Mouse (Mus musculus) intestine, embryonic 15.5 days (tissue): ENCODE data around the gene Krt88. TPM values are rescaled to one million over a fixed set of nuclear protein-coding genes. Genes with fewer than 3 reads are reported as not detected.

ENCODE experiments used
- ATAC-seq: fragments of 200-750 bp; cut with Nextera tagmentation; 2 replicates; pipeline ENCODE4 v1.8.0; 2017; ENCODE audit warnings: moderate TSS enrichment, moderate library complexity
- H3K27ac ChIP-seq: fragments of 300-500 bp; sonication (generic); 2 replicates; pipeline ENCODE4 v1.5.1; 2015; ENCODE audit warnings: mild to moderate bottlenecking, inconsistent platforms
- H3K27me3 ChIP-seq: fragments of 300-500 bp; sonication (generic); replicated peaks from 2 replicates; pipeline ENCODE4 v1.6.1; 2015; ENCODE audit warnings: inconsistent platforms
- H3K36me3 ChIP-seq: fragments of 300-500 bp; sonication (generic); 2 replicates; pipeline ENCODE4 v1.6.1; 2015; ENCODE audit warnings: inconsistent platforms
- H3K4me1 ChIP-seq: fragments of 300-500 bp; sonication (generic); replicated peaks from 2 replicates; pipeline ENCODE4 v1.6.1; 2015; ENCODE audit warnings: inconsistent platforms
- H3K4me2 ChIP-seq: fragments of 300-500 bp; sonication (generic); replicated peaks from 2 replicates; pipeline ENCODE4 v1.6.1; 2015; ENCODE audit warnings: mild to moderate bottlenecking, inconsistent platforms
- H3K4me3 ChIP-seq: fragments of 300-500 bp; sonication (generic); replicated peaks from 2 replicates; pipeline ENCODE4 v1.5.1; 2015; ENCODE audit warnings: inconsistent platforms
- H3K9ac ChIP-seq: fragments of 300-500 bp; sonication (generic); 2 replicates; pipeline ENCODE4 v1.6.1; 2015; ENCODE audit warnings: inconsistent platforms
- H3K9me3 ChIP-seq: fragments of 300-500 bp; sonication (generic); 2 replicates; pipeline ENCODE4 v1.6.1; 2016; ENCODE audit warnings: inconsistent platforms
- WGBS: fragments of 180-500 bp; shearing (Covaris S2); methylation state at CpG from one replicate; pipeline ENCODE4 v1.1.7; 2015; 5-methylcytosine and 5-hydroxymethylcytosine counted together
- polyA plus RNA-seq: library from polyadenylated mRNA; unstranded; fragments of >200 nt; fragmentation: Nextera tagmentation; extraction: Ambion mirVana; gene quantifications from 2 replicates; pipeline ENCODE4 v1.2.1, GENCODE M21; 2015

Gene Krt88
- polyA plus RNA-seq = not detected in 2 replicates

- WGBS = 75% methylated on average over 2 of the region's 2 CpGs
Measured at GRCm38 (mm10) chr15:101447444-101447843, at the start of gene Krt88. TSS of gene Krt88 (plus strand) at chr15:101447744.

GRCm38 (mm10) chr15:101398269-101398668 is 49.3 kb upstream of the Krt88 start:
- WGBS = 85% methylated on average over 8 of the region's 8 CpGs
- no peak for ATAC-seq
- Histone ChIP-seq H3K27ac (no peak overlapping the region), H3K4me2 (no peak overlapping the region), H3K4me3 (no peak overlapping the region), H3K36me3 (no peaks in the 10 kb centered on the region), H3K9me3 (no peaks in the 10 kb centered on the region), H3K9ac (no peak overlapping the region), H3K4me1 (no peaks in the 10 kb centered on the region), H3K27me3 (no peaks in the 10 kb centered on the region)

More at GRCm38 (mm10) chr15:101447444-101447843, at the start of gene Krt88:
- Histone ChIP-seq H3K36me3 (no peaks in the 10 kb centered on the region), H3K27ac (no peak within 1 kb of the TSS), H3K4me2 (no peak within 1 kb of the TSS), H3K27me3 (no peaks in the 10 kb centered on the region), H3K9me3 (no peaks in the 10 kb centered on the region), H3K9ac (no peak within 1 kb of the TSS), H3K4me3 (no peak within 1 kb of the TSS), H3K4me1 (no peaks in the 10 kb centered on the region)
- no peak for ATAC-seq

GRCm38 (mm10) chr15:101410775-101411174 is 36.8 kb upstream of the Krt88 start, which contains the start of gene Krt7:
TSS of gene Krt7 (plus strand) at chr15:101411043.
- Histone ChIP-seq H3K27me3 (no peaks in the 10 kb centered on the region; the same call in 1 of the 2 replicates), H3K4me2 (peak within 1 kb of the TSS; percentile 61), H3K4me1 (peaks cover 19% of the 10 kb centered on the region), H3K9me3 (no peaks in the 10 kb centered on the region), H3K9ac (peak within 1 kb of the TSS; percentile 50), H3K36me3 (no peaks in the 10 kb centered on the region), H3K27ac (peak within 1 kb of the TSS; percentile 70), H3K4me3 (peak within 1 kb of the TSS; percentile 45)
- WGBS = 20% methylated on average over 2 of the region's 2 CpGs
- peak; percentile 73 for ATAC-seq

GRCm38 (mm10) chr15:101412188-101412587 is 35.4 kb upstream of the Krt88 start:
- peaks cover 19% of the 10 kb centered on the region for H3K4me1 ChIP-seq
- 18% methylated on average over 31 of the region's 31 CpGs for WGBS
- peak; percentile 79 for ATAC-seq
- no peaks in the 10 kb centered on the region for H3K9me3 ChIP-seq
- H3K27me3 ChIP-seq = no peaks in the 10 kb centered on the region; the same call in 1 of the 2 replicates
- H3K9ac ChIP-seq = peak overlapping the region; percentile 50
- H3K27ac ChIP-seq = peak overlapping the region; percentile 70
- peak overlapping the region; percentile 45 for H3K4me3 ChIP-seq
- H3K4me2 ChIP-seq = peak overlapping the region; percentile 61
- H3K36me3 ChIP-seq = no peaks in the 10 kb centered on the region

- Histone ChIP-seq H3K9ac (no peak overlapping the region), H3K9me3 (no peaks in the 10 kb centered on the region), H3K4me2 (peak overlapping the region; percentile 61), H3K27me3 (no peaks in the 10 kb centered on the region; the same call in 1 of the 2 replicates), H3K4me1 (peaks cover 19% of the 10 kb centered on the region), H3K27ac (0 out of 2 replicates have a peak overlapping the region, but pooled peaks have one; percentile 22), H3K36me3 (no peaks in the 10 kb centered on the region), H3K4me3 (peak overlapping the region; percentile 45; the same call in 1 of the 2 replicates)
- 42% methylated on average over 7 of the region's 7 CpGs for WGBS
- no peak for ATAC-seq
Measured at GRCm38 (mm10) chr15:101413916-101414635, 33.5 kb upstream of the Krt88 start.

- Histone ChIP-seq H3K27me3 (no peaks in the 10 kb centered on the region; the same call in 1 of the 2 replicates), H3K9ac (no peak overlapping the region), H3K4me1 (peaks cover 19% of the 10 kb centered on the region), H3K27ac (0 out of 2 replicates have a peak overlapping the region, but pooled peaks have one; percentile 20), H3K4me2 (peak overlapping the region; percentile 61), H3K4me3 (no peak overlapping the region), H3K36me3 (no peaks in the 10 kb centered on the region), H3K9me3 (no peaks in the 10 kb centered on the region)
- WGBS = 36% methylated on average over 11 of the region's 11 CpGs
- ATAC-seq = peak; percentile 57
Measured at GRCm38 (mm10) chr15:101414807-101415565, 32.6 kb upstream of the Krt88 start.

GRCm38 (mm10) chr15:101418950-101419349 is 28.6 kb upstream of the Krt88 start:
- no peak for ATAC-seq
- no peak overlapping the region for H3K27ac ChIP-seq
- H3K4me1 ChIP-seq = peaks cover 11% of the 10 kb centered on the region
- H3K4me2 ChIP-seq = no peak overlapping the region
- no peak overlapping the region for H3K4me3 ChIP-seq
- H3K9me3 ChIP-seq = no peaks in the 10 kb centered on the region
- no peak overlapping the region for H3K9ac ChIP-seq
- WGBS = 72% methylated on average over 4 of the region's 4 CpGs
- no peaks in the 10 kb centered on the region for H3K27me3 ChIP-seq
- H3K36me3 ChIP-seq = no peaks in the 10 kb centered on the region

- WGBS = 48% methylated on average over 6 of the region's 6 CpGs
Measured at GRCm38 (mm10) chr15:101420903-101421302, 26.6 kb upstream of the Krt88 start.

GRCm38 (mm10) chr15:101424914-101425313 is 22.6 kb upstream of the Krt88 start:
- H3K27ac ChIP-seq = no peak overlapping the region
- 26% methylated on average over 5 of the region's 5 CpGs for whole genome bisulfite sequencing
- no peak overlapping the region for H3K4me2 ChIP-seq
- H3K4me3 ChIP-seq = no peak overlapping the region
- H3K4me1 ChIP-seq = peaks cover 5% of the 10 kb centered on the region; the same call in 1 of the 2 replicates
- no peaks in the 10 kb centered on the region for H3K27me3 ChIP-seq
- no peak for ATAC-seq
- H3K9me3 ChIP-seq = no peaks in the 10 kb centered on the region
- H3K9ac ChIP-seq = no peak overlapping the region
- H3K36me3 ChIP-seq = no peaks in the 10 kb centered on the region

More at GRCm38 (mm10) chr15:101420903-101421302, 26.6 kb upstream of the Krt88 start:
- Histone ChIP-seq H3K4me2 (no peak overlapping the region), H3K27me3 (no peaks in the 10 kb centered on the region), H3K9me3 (no peaks in the 10 kb centered on the region), H3K4me1 (peaks cover 5% of the 10 kb centered on the region; the same call in 1 of the 2 replicates), H3K36me3 (no peaks in the 10 kb centered on the region), H3K27ac (no peak overlapping the region), H3K9ac (no peak overlapping the region), H3K4me3 (no peak overlapping the region)
- ATAC-seq = no peak

GRCm38 (mm10) chr15:101436611-101437010 is 10.9 kb upstream of the Krt88 start:
- Histone ChIP-seq H3K27me3 (peaks cover 23% of the 10 kb centered on the region), H3K4me3 (no peak overlapping the region), H3K4me2 (no peak overlapping the region), H3K9me3 (no peaks in the 10 kb centered on the region), H3K4me1 (peaks cover 5% of the 10 kb centered on the region), H3K9ac (no peak overlapping the region), H3K27ac (no peak overlapping the region), H3K36me3 (no peaks in the 10 kb centered on the region)
- 78% methylated on average over 7 of the region's 7 CpGs for WGBS
- ATAC-seq = no peak; the same call in 1 of the 2 replicates

- no peaks in the 10 kb centered on the region for H3K9me3 ChIP-seq
- H3K9ac ChIP-seq = no peak within 1 kb of the TSS
- H3K36me3 ChIP-seq = no peaks in the 10 kb centered on the region
- peak within 1 kb of the TSS; percentile 56 for H3K4me2 ChIP-seq
- 4% methylated on average over 34 of the region's 34 CpGs for WGBS
- no peak for ATAC-seq
- H3K4me1 ChIP-seq = peaks cover 5% of the 10 kb centered on the region
- H3K27me3 ChIP-seq = peaks cover 23% of the 10 kb centered on the region
- H3K27ac ChIP-seq = no peak within 1 kb of the TSS
- peak within 1 kb of the TSS; percentile 12 for H3K4me3 ChIP-seq
Measured at GRCm38 (mm10) chr15:101438555-101438954, 9.0 kb upstream of the Krt88 start, which contains the start of gene Krt87. TSS of gene Krt87 (minus strand) at chr15:101438804.

GRCm38 (mm10) chr15:101440837-101441236 is 6.7 kb upstream of the Krt88 start:
- Histone ChIP-seq H3K9ac (no peak overlapping the region), H3K27me3 (peaks cover 23% of the 10 kb centered on the region), H3K4me1 (peaks cover 5% of the 10 kb centered on the region), H3K4me2 (no peak overlapping the region), H3K36me3 (no peaks in the 10 kb centered on the region), H3K4me3 (no peak overlapping the region), H3K27ac (no peak overlapping the region), H3K9me3 (no peaks in the 10 kb centered on the region)
- WGBS = 76% methylated on average over 4 of the region's 4 CpGs
- no peak for ATAC-seq
